Mouse (Mus musculus): Measurements from ENCODE around the gene Tmem229a.

GRCm38 (mm10) chr6:24989836-24990235, 33.7 kb upstream of the Tmem229a start:
- TF ChIP-seq CTCF (IDR thresholded peaks at IDR 0.05; ENCODE audit: low read depth) (no peak), EP300 (IDR thresholded peaks at IDR 0.05; ENCODE audit: low read depth) (no peak)

Measured in liver, postnatal 0 days (tissue).